Mouse (Mus musculus) heart, postnatal 0 days (tissue): ENCODE measurements around the gene Dennd1a.

ENCODE experiments used
- CTCF ChIP-seq: IDR thresholded peaks from 2 replicates; pipeline ENCODE4 v1.5.1; 2016; ENCODE audit warnings: antibody characterized with exemption, control low read depth, low read depth
- EP300 ChIP-seq: IDR thresholded peaks from 2 replicates; pipeline ENCODE4 v1.6.1; 2016; ENCODE audit warnings: antibody characterized with exemption, low read depth

DNA sequence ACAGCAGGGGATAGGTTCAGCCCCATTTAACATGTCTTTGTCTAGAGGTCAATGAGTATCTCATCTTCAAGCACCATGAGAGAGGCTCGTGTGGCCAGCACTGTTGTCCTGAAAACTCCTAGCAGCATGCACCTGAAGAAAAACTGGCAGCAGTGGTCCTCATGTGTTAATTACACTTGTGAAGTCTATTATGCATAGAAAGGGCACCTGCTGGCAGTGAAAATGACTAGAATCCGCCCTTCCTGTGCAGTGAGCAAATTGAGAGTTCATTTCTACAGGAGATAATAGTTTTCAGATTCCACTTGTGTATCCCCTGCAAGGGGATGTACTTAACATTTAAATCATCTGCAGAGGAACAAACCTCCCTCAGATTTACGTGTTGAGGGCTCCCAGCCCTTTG lies 289.2 kb downstream of the Dennd1a start:
- no peak for TF ChIP-seq EP300
- no peak for TF ChIP-seq CTCF
